Comparison of ENCODE assay signal across 11 mouse cellular contexts in genomic region chr17:27421837-27422236, GRCm38 (mm10).
A peak's percentile ranks its signal among the peaks of the same experiment; 100 is the strongest.
DNase-seq lines count a peak whose midpoint lies in the region; ATAC-seq and TF ChIP-seq lines count a peak whose summit lies in the region.
"Had no signal": no experiment of that assay in that cellular context is flagged by ENCODE, and none has a peak within 500 bp of the region (broad histone marks: within the 10 kb centered on the region; RNA-seq: fewer than 3 reads in every experiment).

No protein-coding gene starts in this region.

- no peak for TF ChIP-seq POLR2A in cerebellum, adult 2 months (IDR thresholded peaks at IDR 0.05; ENCODE audit: borderline replicate concordance, insufficient read depth, low read length)

- peaks cover 52% of the 10 kb centered on the region for H3K4me1 ChIP-seq in cerebellum, adult 2 months (ENCODE audit: control insufficient read depth, insufficient read depth, low read length)
- H3K4me1 ChIP-seq in ES-E14 (ENCODE audit: control insufficient read depth in 2 of 2, insufficient read depth in 2 of 2, low read length in 2 of 2, poor library complexity in 1 of 2), result peaks cover 0 to 3% of the 10 kb centered on the region in 2 experiments; a peak in 1 of 4 replicates
- peaks cover 19% of the 10 kb centered on the region for H3K4me1 ChIP-seq in forebrain, embryonic 11.5 days (replicated peaks; ENCODE audit: control insufficient read depth, insufficient read depth, low read length)
- peaks cover 45% of the 10 kb centered on the region for H3K4me1 ChIP-seq in limb, embryonic 13.5 days
- H3K4me1 ChIP-seq in heart, embryonic 10.5 days, result peaks cover 22% of the 10 kb centered on the region

- no peak overlapping the region for H3K4me3 ChIP-seq in cerebellum, adult 2 months (replicated peaks; ENCODE audit: insufficient read depth, low read depth, low read length)
- H3K4me3 ChIP-seq in ES-E14 (ENCODE audit: insufficient read depth in 1 of 2, low read depth in 1 of 2, low read length in 2 of 2, poor library complexity in 1 of 2, severe bottlenecking in 1 of 2), result no peak overlapping the region
- no peak overlapping the region for H3K4me3 ChIP-seq in forebrain, embryonic 11.5 days (ENCODE audit: low read depth, low read length)
- H3K4me3 ChIP-seq in limb, embryonic 13.5 days, result no peak overlapping the region
- H3K4me3 ChIP-seq in heart, embryonic 10.5 days, result no peak overlapping the region
- H3K4me3 ChIP-seq: gastrocnemius, adult 2 months; megakaryocyte, embryonic 14.5 days had no signal

- in situ Hi-C loops in ES-E14 (cut with MboI; ENCODE audit: low sequenced_read_pairs in 2 of 2, unreplicated experiment in 2 of 2), result no loop called here

- H3K36me3 ChIP-seq in ES-E14 (ENCODE audit: control insufficient read depth, insufficient read depth, low read length, poor library complexity, severe bottlenecking), result no peaks in the 10 kb centered on the region
- no peaks in the 10 kb centered on the region for H3K36me3 ChIP-seq in forebrain, embryonic 11.5 days (ENCODE audit: control insufficient read depth, insufficient read depth, low read length)
- no peaks in the 10 kb centered on the region for H3K36me3 ChIP-seq in limb, embryonic 13.5 days
- no peaks in the 10 kb centered on the region for H3K36me3 ChIP-seq in heart, embryonic 10.5 days

- TF ChIP-seq CTCF in cerebellum, adult 2 months (IDR thresholded peaks at IDR 0.05; ENCODE audit: borderline replicate concordance, insufficient read depth, low read depth, low read length), result no peak

- 0 out of 2 replicates have a peak overlapping the region, but pooled peaks have one; percentile 1 for H3K9ac ChIP-seq in ES-E14 (ENCODE audit: insufficient read depth, low read depth, low read length, poor library complexity, severe bottlenecking)
- no peak overlapping the region; the same call in 1 of the 2 replicates for H3K9ac ChIP-seq in forebrain, embryonic 11.5 days (ENCODE audit: low read length)
- no peak overlapping the region for H3K9ac ChIP-seq in limb, embryonic 13.5 days

- H3K27me3 ChIP-seq in cerebellum, adult 2 months (ENCODE audit: control insufficient read depth, insufficient read depth, low read length), result no peaks in the 10 kb centered on the region
- peaks cover 16% of the 10 kb centered on the region for H3K27me3 ChIP-seq in forebrain, embryonic 11.5 days (ENCODE audit: control insufficient read depth, insufficient read depth, low read length)
- no peaks in the 10 kb centered on the region for H3K27me3 ChIP-seq in limb, embryonic 13.5 days
- peaks cover 34% of the 10 kb centered on the region; the same call in 1 of the 2 replicates for H3K27me3 ChIP-seq in heart, embryonic 10.5 days (ENCODE audit: insufficient read depth, poor library complexity, severe bottlenecking)

- DNase-seq in cerebellum, adult 2 months, result peak; percentile 42 to 49
- no peak for DNase-seq in cerebellum, postnatal 4 days (ENCODE audit: low spot score in 2 of 2)
- no peak for DNase-seq in ES-E14 (ENCODE audit: low read depth, low spot score)
- peak; percentile 70 for DNase-seq in forebrain, embryonic 11.5 days (ENCODE audit: low spot score)
- no peak for DNase-seq in ovary, adult 18-20 months (ENCODE audit: low spot score)
- DNase-seq in heart, embryonic 10.5 days (ENCODE audit: low spot score), result no peak
- no peak for DNase-seq in heart, postnatal 10 days
- DNase-seq: gastrocnemius, adult 2 months had no signal

- no peaks in the 10 kb centered on the region for H3K9me3 ChIP-seq in ES-E14 (ENCODE audit: control insufficient read depth, insufficient read depth, low read depth, low read length)
- no peaks in the 10 kb centered on the region for H3K9me3 ChIP-seq in forebrain, embryonic 11.5 days (ENCODE audit: control insufficient read depth, low read length)
- H3K9me3 ChIP-seq in limb, embryonic 13.5 days, result no peaks in the 10 kb centered on the region
- H3K9me3 ChIP-seq in heart, embryonic 10.5 days, result no peaks in the 10 kb centered on the region
- H3K9me3 ChIP-seq: megakaryocyte, embryonic 14.5 days had no signal

- ATAC-seq in forebrain, embryonic 11.5 days (replicated peaks; ENCODE audit: low FRiP score), result no peak
- peak; percentile 49 for ATAC-seq in limb, embryonic 13.5 days (ENCODE audit: low FRiP score, low read depth)
- ATAC-seq: inflammation-experienced regulatory T-cells, adult 6 months had no signal

- intact Hi-C loops in heart, postnatal 10 days (cut with DNase I), result no loop called here

- peak overlapping the region; percentile 11; the same call in 1 of the 2 replicates for H3K4me2 ChIP-seq in forebrain, embryonic 11.5 days (ENCODE audit: low read depth, low read length, severe bottlenecking)
- H3K4me2 ChIP-seq in limb, embryonic 13.5 days (replicated peaks), result peak overlapping the region; percentile 51

- 9% methylated on average over 8 of the region's 8 CpGs for WGBS in cerebellum, adult 2 months
- 24% methylated on average over 8 of the region's 8 CpGs for WGBS in forebrain, embryonic 11.5 days
- 16% methylated on average over 8 of the region's 8 CpGs for WGBS in limb, embryonic 13.5 days
- WGBS in heart, embryonic 10.5 days, result 57% methylated on average over 8 of the region's 8 CpGs

- no peak overlapping the region for H3K27ac ChIP-seq in cerebellum, adult 2 months (ENCODE audit: insufficient read depth, low read length)
- H3K27ac ChIP-seq in ES-E14 (ENCODE audit: insufficient read depth, low read depth, low read length, poor library complexity, severe bottlenecking), result no peak overlapping the region
- H3K27ac ChIP-seq in forebrain, embryonic 11.5 days (ENCODE audit: low read depth, low read length), result peak overlapping the region; percentile 25; the same call in 1 of the 2 replicates
- H3K27ac ChIP-seq in limb, embryonic 13.5 days, result peak overlapping the region; percentile 93
- no peak overlapping the region for H3K27ac ChIP-seq in heart, embryonic 10.5 days
- H3K27ac ChIP-seq: gastrocnemius, adult 2 months had no signal

TF ChIP-seq in ES-E14, 5 proteins besides CTCF, POLR2A, EP300 and RAD21:
- TF ChIP-seq MAFK (IDR thresholded peaks at IDR 0.05; ENCODE audit: insufficient read depth, low read depth, low read length), result no peak
- TF ChIP-seq ZNF384 (IDR thresholded peaks at IDR 0.05; ENCODE audit: low read depth, low read length), result no peak
- TF ChIP-seq ZC3H11A (IDR thresholded peaks at IDR 0.05; ENCODE audit: borderline replicate concordance, low read depth, low read length), result no peak
- TF ChIP-seq CHD2 (IDR thresholded peaks at IDR 0.05; ENCODE audit: low read depth, low read length), result no peak
- no peak for TF ChIP-seq HCFC1 (IDR thresholded peaks at IDR 0.05; ENCODE audit: borderline replicate concordance, insufficient read depth, low read length)
TF ChIP-seq in ES-E14: peak in this region for 0.

Comparison
In these comparisons a context has a peak if more than half of its experiments do, and no peak if none do; other contexts are left out.
1. DNase-seq: peak in cerebellum, adult 2 months (2 of 2) and forebrain, embryonic 11.5 days (single experiment); none in cerebellum, postnatal 4 days (0 of 2), ES-E14 (single experiment), ovary, adult 18-20 months (single experiment), heart, embryonic 10.5 days (single experiment) and heart, postnatal 10 days (0 of 2).
2. H3K27ac ChIP-seq: peak in forebrain, embryonic 11.5 days (single experiment) and limb, embryonic 13.5 days (single experiment); none in cerebellum, adult 2 months (single experiment), ES-E14 (single experiment) and heart, embryonic 10.5 days (single experiment).